Mouse (Mus musculus) liver, embryonic 15.5 days (tissue): ENCODE data around the gene Cep131. TPM values are rescaled to one million over a fixed set of nuclear protein-coding genes. Genes with fewer than 3 reads are reported as not detected.

Experiments used
- ATAC-seq: fragments of 200-750 bp; cut with Nextera tagmentation; 2 replicates; pipeline ENCODE4 v1.8.0; 2017; ENCODE audit warnings: moderate number of reproducible peaks, mild to moderate bottlenecking, moderate library complexity; ENCODE audit not compliant: insufficient read depth
- H3K27ac ChIP-seq: fragments of 300-500 bp; sonication (generic); replicated peaks from 2 replicates; pipeline ENCODE4 v1.5.1; 2015; ENCODE audit warnings: mild to moderate bottlenecking, inconsistent platforms
- H3K27me3 ChIP-seq: fragments of 300-500 bp; sonication (generic); 2 replicates; pipeline ENCODE4 v1.6.1; 2015; ENCODE audit warnings: mild to moderate bottlenecking, inconsistent platforms
- H3K36me3 ChIP-seq: fragments of 300-500 bp; sonication (generic); replicated peaks from 2 replicates; pipeline ENCODE4 v1.6.1; 2015; ENCODE audit warnings: moderate library complexity, mild to moderate bottlenecking, inconsistent platforms
- H3K4me1 ChIP-seq: fragments of 300-500 bp; sonication (generic); replicated peaks from 2 replicates; pipeline ENCODE4 v1.6.1; 2015; ENCODE audit warnings: inconsistent platforms
- H3K4me2 ChIP-seq: fragments of 300-500 bp; sonication (generic); 2 replicates; pipeline ENCODE4 v1.6.1; 2015; ENCODE audit warnings: moderate library complexity, mild to moderate bottlenecking, inconsistent platforms
- H3K4me3 ChIP-seq: fragments of 300-500 bp; sonication (generic); replicated peaks from 2 replicates; pipeline ENCODE4 v1.5.1; 2015; ENCODE audit warnings: mild to moderate bottlenecking, inconsistent platforms
- H3K9ac ChIP-seq: fragments of 300-500 bp; sonication (generic); 2 replicates; pipeline ENCODE4 v1.6.1; 2015; ENCODE audit warnings: moderate library complexity, mild to moderate bottlenecking, inconsistent platforms
- H3K9me3 ChIP-seq: fragments of 300-500 bp; sonication (generic); replicated peaks from 2 replicates; pipeline ENCODE4 v1.6.1; 2016; ENCODE audit warnings: inconsistent platforms
- WGBS: fragments of 180-500 bp; shearing (Covaris S2); methylation state at CpG from one replicate; pipeline ENCODE4 v1.1.7; 2015; ENCODE audit warnings: mixed read lengths; ENCODE audit not compliant: insufficient replicate concordance; 5-methylcytosine and 5-hydroxymethylcytosine counted together
- polyA plus RNA-seq: library from polyadenylated mRNA; unstranded; fragments of >200 nt; fragmentation: Nextera tagmentation; extraction: Ambion mirVana; gene quantifications from 2 replicates; pipeline ENCODE4 v1.2.1, GENCODE M21; 2015

Cep131 gene
- polyA plus RNA-seq, 1 experiment from 2014 or later, result 4.6 TPM

- no peaks in the 10 kb centered on the region for H3K27me3 ChIP-seq
- H3K27ac ChIP-seq, result no peak overlapping the region
- no peak overlapping the region for H3K9ac ChIP-seq
- H3K4me3 ChIP-seq, result no peak overlapping the region
- peaks cover 68% of the 10 kb centered on the region for H3K36me3 ChIP-seq
- H3K4me2 ChIP-seq, result no peak overlapping the region
- no peaks in the 10 kb centered on the region for H3K9me3 ChIP-seq
- 84% methylated on average over 21 of the region's 21 CpGs for whole genome bisulfite sequencing
- no peak for ATAC-seq
- no peaks in the 10 kb centered on the region; the same call in 1 of the 2 replicates for H3K4me1 ChIP-seq
Observed at GRCm38 (mm10) chr11:120114488-120115215, 28.0 kb upstream of the Cep131 start.

GRCm38 (mm10) chr11:120112136-120112535, 25.5 kb upstream of the Cep131 start:
- no peaks in the 10 kb centered on the region for H3K9me3 ChIP-seq
- H3K27me3 ChIP-seq, result no peaks in the 10 kb centered on the region
- H3K36me3 ChIP-seq, result peaks cover 80% of the 10 kb centered on the region
- H3K9ac ChIP-seq, result no peak overlapping the region
- H3K4me2 ChIP-seq, result no peak overlapping the region
- no peak overlapping the region for H3K27ac ChIP-seq
- ATAC-seq, result no peak
- H3K4me1 ChIP-seq, result no peaks in the 10 kb centered on the region
- WGBS, result 76% methylated on average over 4 of the region's 4 CpGs
- no peak overlapping the region for H3K4me3 ChIP-seq

GRCm38 (mm10) chr11:120111033-120111432, 24.4 kb upstream of the Cep131 start:
- Histone ChIP-seq H3K36me3 (peaks cover 80% of the 10 kb centered on the region), H3K27me3 (no peaks in the 10 kb centered on the region), H3K4me3 (no peak overlapping the region), H3K4me1 (no peaks in the 10 kb centered on the region), H3K27ac (no peak overlapping the region), H3K9ac (no peak overlapping the region), H3K9me3 (no peaks in the 10 kb centered on the region), H3K4me2 (no peak overlapping the region)
- WGBS, result 19% methylated on average over 2 of the region's 2 CpGs
- ATAC-seq, result no peak

GRCm38 (mm10) chr11:120110554-120110953, 23.9 kb upstream of the Cep131 start:
- 79% methylated on average over 7 of the region's 7 CpGs for WGBS
- Histone ChIP-seq H3K9ac (no peak overlapping the region), H3K4me2 (no peak overlapping the region), H3K4me1 (no peaks in the 10 kb centered on the region), H3K27ac (no peak overlapping the region), H3K27me3 (no peaks in the 10 kb centered on the region), H3K9me3 (no peaks in the 10 kb centered on the region), H3K4me3 (no peak overlapping the region), H3K36me3 (peaks cover 80% of the 10 kb centered on the region)
- ATAC-seq, result no peak

- Histone ChIP-seq H3K27ac (no peak overlapping the region), H3K4me1 (no peaks in the 10 kb centered on the region), H3K36me3 (peaks cover 80% of the 10 kb centered on the region), H3K27me3 (no peaks in the 10 kb centered on the region), H3K9me3 (no peaks in the 10 kb centered on the region), H3K4me2 (no peak overlapping the region), H3K9ac (no peak overlapping the region), H3K4me3 (no peak overlapping the region)
- no peak for ATAC-seq
- WGBS, result 81% methylated on average over 14 of the region's 14 CpGs
Observed at GRCm38 (mm10) chr11:120109558-120110210, 23.1 kb upstream of the Cep131 start.

- Histone ChIP-seq H3K27ac (no peak overlapping the region), H3K4me3 (no peak overlapping the region), H3K4me1 (0 out of 2 replicates have a peak, but pooled peaks cover 2% of the 10 kb centered on the region), H3K36me3 (peaks cover 82% of the 10 kb centered on the region), H3K9ac (no peak overlapping the region), H3K9me3 (no peaks in the 10 kb centered on the region), H3K4me2 (no peak overlapping the region), H3K27me3 (no peaks in the 10 kb centered on the region)
- WGBS, result 71% methylated on average over 9 of the region's 9 CpGs
- no peak for ATAC-seq
Observed at GRCm38 (mm10) chr11:120107796-120108195, 21.2 kb upstream of the Cep131 start.

- Histone ChIP-seq H3K4me3 (no peak overlapping the region), H3K9ac (no peak overlapping the region), H3K4me2 (no peak overlapping the region), H3K27ac (no peak overlapping the region), H3K4me1 (0 out of 2 replicates have a peak, but pooled peaks cover 2% of the 10 kb centered on the region), H3K27me3 (no peaks in the 10 kb centered on the region), H3K36me3 (peaks cover 75% of the 10 kb centered on the region), H3K9me3 (no peaks in the 10 kb centered on the region)
- no peak for ATAC-seq
- WGBS, result 54% methylated on average over 2 of the region's 2 CpGs
Observed at GRCm38 (mm10) chr11:120107026-120107425, 20.4 kb upstream of the Cep131 start.

- Histone ChIP-seq H3K4me2 (no peak overlapping the region), H3K9me3 (no peaks in the 10 kb centered on the region), H3K4me3 (no peak overlapping the region), H3K4me1 (peaks cover 16% of the 10 kb centered on the region), H3K36me3 (peaks cover 53% of the 10 kb centered on the region), H3K27ac (no peak overlapping the region), H3K9ac (no peak overlapping the region), H3K27me3 (no peaks in the 10 kb centered on the region)
- WGBS, result 49% methylated on average over 3 of the region's 3 CpGs
- no peak for ATAC-seq
Observed at GRCm38 (mm10) chr11:120103431-120103997, 16.9 kb upstream of the Cep131 start.

- Histone ChIP-seq H3K4me1 (peaks cover 27% of the 10 kb centered on the region), H3K9me3 (no peaks in the 10 kb centered on the region), H3K9ac (no peak overlapping the region), H3K27me3 (no peaks in the 10 kb centered on the region), H3K4me2 (no peak overlapping the region), H3K4me3 (no peak overlapping the region), H3K36me3 (peaks cover 28% of the 10 kb centered on the region), H3K27ac (no peak overlapping the region; the same call in 1 of the 2 replicates)
- ATAC-seq, result no peak
- WGBS, result 3% methylated on average over 3 of the region's 3 CpGs
Observed at GRCm38 (mm10) chr11:120101036-120101435, 14.4 kb upstream of the Cep131 start.

- Histone ChIP-seq H3K27me3 (no peaks in the 10 kb centered on the region), H3K9me3 (no peaks in the 10 kb centered on the region), H3K4me2 (peak within 1 kb of the TSS; percentile 95), H3K4me1 (peaks cover 25% of the 10 kb centered on the region), H3K36me3 (peaks cover 20% of the 10 kb centered on the region), H3K4me3 (peak within 1 kb of the TSS; percentile 93), H3K27ac (peak within 1 kb of the TSS; percentile 91), H3K9ac (peak within 1 kb of the TSS; percentile 88)
- peak; percentile 96 for ATAC-seq
- WGBS, result under 1% methylated on average over 77 of the region's 77 CpGs
Observed at GRCm38 (mm10) chr11:120098588-120099511, 12.2 kb upstream of the Cep131 start, which contains the start of the genes Tepsin and Ndufaf8. TSS of gene Tepsin (minus strand) at chr11:120098731. TSS of gene Ndufaf8 (plus strand) at chr11:120098928.
